Mouse (Mus musculus): ENCODE data around the gene Gm11032.
"Not testable (repeated sequence)": the region's sequence is repeated elsewhere in the genome, so short reads cannot be mapped to it uniquely, and the experiment has no call there.

Gm11032 gene

DNA sequence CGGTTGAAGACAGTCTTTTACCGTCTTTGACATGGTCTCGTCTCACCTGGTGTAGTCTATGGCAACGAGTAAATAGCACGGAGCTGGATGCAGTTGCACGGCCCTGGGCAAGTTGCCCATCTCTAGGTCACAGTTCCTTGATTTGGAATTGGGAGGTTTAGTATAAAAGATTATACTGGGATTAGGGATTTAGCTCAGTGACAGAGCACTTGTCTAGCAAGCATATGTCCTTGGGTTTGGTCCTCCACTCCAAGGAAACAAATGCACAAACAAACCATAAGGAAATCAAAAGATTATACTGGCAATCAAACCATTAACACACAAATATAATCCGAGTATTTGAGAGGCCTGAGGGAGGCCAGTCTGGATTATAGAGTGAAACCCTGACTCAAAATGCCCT is 7.8 kb downstream of the Gm11032 start:
- DNase-seq: no peak

DNA sequence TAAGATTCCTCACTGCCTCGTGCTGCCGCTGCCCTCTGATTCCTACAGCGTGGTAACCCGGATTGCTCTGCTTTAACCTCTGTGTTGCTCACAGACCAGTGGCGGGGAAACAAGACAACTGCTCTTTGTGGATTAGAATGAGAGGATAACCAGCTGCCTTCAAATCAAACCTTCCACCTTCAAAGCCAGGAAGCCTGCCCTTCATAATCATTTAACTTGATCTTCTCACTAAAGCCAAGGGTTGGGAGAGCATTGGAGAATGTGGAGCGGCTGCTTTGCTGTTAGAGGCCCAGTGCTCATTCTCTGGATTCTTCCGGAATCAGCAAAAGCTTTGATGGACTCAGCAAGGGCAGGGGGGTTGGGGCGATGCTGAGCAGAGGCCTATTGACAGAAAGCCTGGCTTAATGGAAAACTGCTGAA is 10.0 kb downstream of the Gm11032 start:
- no peak for DNase-seq

DNA sequence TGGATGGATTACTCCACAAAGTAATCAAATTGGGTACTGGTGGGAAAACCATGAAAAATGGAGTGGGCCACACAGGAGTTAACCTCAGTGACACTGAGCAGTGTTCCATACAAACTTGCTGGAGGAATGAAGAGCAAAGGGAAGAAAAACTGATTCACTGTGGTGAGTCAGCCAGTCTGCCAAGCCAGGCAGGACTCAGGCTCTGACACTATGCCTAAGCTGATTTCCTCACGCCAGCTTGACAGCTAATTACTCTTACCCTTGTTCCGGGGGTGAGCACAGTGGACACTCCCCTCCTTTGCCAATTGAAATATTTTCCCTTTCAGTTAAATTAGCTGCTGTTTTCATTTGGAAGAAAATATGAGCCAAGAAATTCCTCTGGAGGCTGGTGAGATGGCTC is 13.6 kb downstream of the Gm11032 start:
- DNase-seq: no peak

DNA sequence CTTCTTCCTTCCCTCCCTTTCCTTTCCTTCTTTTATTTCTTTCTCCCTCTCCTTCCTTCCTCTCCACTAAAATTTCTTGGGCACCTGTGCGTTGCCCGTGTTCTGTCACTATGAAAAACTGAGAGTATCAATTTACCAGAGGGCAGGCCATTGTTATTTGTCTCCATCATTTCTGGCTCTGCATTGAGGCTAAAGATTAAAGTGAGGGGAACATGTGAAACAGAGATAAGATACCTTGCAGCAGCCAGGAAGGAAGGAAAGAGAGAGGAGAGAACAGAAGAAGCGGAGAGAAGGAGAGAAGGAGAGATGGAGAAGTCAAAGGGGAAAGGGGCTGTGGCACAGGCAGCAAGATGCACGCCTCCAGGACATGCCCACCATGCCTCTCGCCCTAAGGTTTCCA is 14.5 kb downstream of the Gm11032 start:
- no peak for DNase-seq

DNA sequence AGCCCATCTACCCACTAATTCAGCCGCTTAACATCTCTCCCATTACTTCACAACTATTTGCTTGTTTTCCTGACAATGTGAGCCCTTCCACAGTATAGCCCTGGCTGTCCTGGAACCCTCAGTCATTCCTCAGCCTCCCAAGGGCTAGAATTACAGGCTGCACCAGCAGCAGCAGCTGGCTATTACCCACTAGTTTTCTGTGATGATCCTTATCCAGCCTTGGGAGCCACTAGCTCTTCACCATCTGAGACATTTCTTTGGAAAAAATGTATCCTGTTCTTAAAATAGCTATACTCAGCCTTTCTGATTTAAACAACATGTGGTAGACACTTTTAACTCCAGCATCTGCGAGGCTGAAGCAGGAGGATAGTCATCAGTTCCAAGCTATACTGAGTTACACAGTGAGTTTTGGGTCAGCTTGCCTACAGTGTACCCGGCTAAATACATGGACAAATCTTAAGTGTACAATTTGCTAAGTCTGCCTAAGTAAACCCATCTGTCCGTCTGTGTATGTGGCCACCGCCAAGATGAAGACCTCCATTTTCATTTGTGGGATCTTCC is 17.0 kb downstream of the Gm11032 start:
- DNase-seq: no peak

DNA sequence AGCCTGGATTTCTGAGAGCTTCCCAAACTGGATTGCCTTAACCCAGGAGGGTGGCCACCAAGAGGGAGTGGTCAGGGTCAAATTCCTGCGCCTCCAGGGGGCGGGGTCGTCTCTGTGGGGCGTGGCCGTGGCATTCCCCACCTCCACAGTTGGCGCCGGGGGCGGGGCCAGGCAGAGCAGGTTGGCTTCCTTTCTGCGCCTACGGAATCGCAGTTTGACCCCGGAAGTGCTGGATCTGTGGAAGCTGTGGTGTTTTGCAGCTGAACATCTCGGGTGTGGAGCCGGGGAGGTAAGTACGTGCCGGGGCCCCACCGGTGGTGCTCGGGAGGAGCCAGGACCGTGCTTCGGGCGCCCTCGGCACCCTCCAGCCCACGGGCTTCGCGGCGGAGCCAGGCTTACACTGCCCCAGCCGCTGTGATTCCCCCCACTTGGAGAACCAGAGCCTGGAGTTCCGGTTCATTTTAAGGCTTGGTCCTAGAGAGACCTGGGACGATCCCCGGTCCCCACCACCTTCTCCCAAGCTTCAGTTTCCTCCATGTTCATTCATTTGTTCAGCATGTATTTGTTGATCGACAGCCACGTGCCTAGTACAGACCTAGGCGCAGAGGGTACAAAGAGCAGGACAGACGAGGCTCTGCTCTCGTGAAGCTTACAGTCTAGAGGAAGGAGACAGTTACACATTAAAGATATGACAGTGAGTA is 17.8 kb downstream of the Gm11032 start, which contains the start of gene Ascc2:
Gene Ascc2, plus strand, starts transcription at position 214 of the 701 bp plus-strand sequence.
- DNase-seq: peak; percentile 82 to 92

DNA sequence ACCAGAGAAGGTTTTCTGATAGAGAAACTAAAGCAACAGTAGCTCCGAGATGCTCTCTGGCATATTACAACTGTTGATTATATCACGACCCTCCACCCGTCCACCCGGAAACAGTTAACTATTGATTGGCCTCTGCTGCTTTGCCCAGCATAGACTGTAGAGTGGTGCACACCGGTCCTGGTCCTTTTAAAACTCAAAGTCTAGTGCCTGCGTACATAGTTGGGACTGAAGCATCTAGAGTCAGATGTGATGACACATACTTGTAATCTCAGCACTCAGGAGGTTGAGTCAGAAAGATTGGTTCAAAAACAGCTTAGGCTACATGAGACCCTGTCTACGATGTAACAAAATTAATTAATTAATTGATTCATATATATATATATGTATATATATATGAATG is 18.4 kb downstream of the Gm11032 start:
- DNase-seq: no peak

DNA sequence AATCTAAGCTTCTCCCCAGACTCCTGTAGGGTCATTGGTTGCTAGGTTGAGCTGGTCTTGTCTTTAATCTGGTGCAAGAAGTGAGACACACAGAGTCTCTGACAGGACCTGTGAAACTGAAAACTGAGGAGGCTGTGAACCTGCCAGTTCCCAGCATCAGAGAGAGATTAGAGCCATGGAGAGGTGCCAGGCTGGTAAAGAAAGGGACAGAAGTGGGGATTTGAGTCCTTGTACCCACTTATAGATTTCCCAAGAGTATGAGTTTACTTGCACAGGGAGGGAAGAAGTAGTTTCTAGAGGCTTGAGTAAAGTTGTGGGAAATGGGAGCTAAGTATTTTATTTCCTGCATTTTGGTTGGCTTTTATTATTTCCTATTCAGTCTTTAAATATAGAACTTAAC is 21.3 kb downstream of the Gm11032 start:
- DNase-seq: no peak

DNA sequence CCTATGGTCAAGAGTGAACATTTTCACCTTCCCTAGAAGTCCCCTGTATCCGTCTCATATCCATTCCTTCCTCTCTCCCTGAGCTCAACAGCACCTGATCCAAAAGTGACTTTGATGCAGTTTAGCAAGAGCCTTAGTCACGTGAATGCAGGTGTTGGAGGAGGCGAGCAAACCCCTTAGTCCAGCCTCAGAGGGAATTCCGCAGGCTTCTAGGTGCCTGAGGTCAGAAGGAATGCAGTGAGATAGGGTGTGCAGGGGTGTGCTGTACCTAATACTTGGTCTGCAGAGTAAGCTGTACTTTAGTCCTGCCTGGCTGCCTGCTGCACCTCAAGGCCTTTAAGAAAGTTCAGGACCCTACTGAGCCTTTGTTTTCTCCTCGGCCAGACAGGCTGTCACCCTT is 23.9 kb downstream of the Gm11032 start:
- no peak for DNase-seq

DNA sequence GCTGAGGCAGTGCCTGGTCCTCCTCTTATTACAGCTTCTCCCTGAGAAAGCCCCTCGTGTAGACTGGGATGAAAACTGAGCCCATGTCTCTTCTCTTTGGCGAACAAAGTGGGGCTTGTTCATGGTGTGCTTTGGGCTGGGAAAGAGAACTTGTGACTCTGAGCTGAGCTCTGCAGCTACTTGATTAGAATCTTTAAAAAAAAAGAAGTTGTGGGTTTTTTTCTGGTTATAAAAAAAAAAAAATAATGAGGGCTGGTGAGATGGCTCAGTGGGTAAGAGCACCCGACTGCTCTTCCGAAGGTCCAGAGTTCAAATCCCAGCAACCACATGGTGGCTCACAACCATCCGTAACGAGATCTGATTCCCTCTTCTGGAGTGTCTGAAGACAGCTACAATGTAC is 25.3 kb downstream of the Gm11032 start:
- not testable (repeated sequence) for DNase-seq

DNA sequence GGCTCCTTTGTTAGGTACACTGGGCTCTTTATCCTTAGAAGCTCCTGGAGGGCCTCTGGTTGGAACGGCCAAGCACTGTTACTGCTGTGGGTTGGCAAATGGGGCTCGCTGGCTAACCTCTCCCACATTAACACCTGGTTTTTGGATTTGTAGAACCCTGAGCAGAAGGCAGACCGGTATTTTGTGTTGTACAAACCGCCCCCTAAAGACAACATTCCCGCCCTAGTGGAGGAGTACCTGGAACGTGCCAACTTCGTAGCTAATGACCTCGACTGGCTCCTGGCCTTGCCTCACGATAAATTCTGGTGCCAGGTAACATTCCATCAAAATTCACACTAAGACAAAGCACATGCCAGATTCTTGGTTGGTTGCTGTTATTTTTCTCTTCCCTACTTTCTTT is 26.5 kb downstream of the Gm11032 start:
- no peak for DNase-seq

DNA sequence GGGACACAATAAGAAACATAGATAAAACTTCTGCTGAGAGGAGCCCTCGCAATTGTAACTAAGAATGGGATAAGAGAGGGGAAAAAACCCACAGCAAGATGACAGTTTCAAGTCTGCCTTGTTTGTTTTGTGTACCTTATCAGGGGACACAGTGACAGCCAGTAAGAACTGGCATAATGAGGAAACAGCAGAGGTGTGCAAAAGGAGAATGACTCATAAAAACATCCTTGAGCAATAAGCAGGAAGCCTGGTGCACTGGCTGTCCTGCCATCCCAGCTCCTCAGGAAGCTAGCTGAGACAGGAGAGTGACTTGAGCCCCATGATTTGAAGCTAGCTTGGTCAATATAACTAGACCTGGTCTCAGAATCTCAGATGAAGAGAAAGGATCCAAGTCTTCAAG is 40.0 kb downstream of the Gm11032 start:
- DNase-seq: no peak

DNA sequence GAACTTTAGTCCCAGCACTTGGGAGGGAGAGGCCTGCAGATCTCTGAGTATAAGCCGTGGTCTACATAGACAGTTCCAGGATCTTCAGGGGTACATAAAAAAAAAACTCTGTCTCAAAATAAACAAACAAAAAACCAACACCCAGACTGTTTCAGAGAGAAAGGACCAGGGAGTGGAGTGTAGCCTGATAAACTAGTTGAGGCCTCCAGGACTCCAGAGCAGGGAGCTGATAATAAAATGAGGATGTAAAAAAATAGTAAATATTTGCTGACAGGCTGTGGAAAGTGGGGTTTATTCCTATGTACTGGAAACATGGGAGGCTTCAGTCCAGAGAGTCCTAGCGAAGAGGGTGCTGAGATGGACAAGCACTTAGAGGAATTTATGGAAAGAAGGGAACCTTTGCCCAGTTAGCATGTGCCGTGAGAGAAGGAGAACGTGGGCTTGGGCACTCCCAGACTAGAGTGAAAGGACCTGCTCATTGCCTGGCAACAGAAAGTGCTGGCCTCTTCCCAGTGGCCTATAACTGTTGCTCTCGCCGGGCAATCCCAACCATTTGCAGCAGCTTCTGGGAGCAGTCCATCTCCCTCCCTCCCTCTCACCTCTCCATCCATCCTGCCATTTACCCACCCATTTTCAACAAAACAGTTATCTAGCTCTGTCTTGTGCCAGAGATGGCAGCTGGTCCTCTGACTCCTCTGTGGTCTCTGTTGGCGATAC is 40.6 kb downstream of the Gm11032 start:
- DNase-seq: peak in 1 of 2 experiments; percentile 20

DNA sequence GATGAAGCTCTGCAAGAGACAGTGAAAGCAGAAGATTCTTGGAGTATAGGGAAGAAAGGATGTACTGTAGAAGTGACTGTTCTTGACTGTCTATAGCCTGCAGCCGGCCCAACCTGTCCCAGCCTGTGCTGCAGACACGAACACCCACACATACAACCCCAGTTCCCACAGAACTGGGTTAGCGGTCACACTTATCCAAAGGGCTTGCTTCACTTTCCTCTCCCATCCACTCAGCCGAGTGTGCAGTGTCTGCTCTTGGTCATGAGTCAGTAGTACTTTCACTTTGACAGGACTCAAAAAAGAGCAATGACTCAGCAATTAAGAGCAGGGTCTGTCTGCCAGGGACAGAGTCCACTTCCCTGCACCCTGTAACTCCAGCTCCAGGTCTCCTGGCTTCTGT is 41.5 kb downstream of the Gm11032 start:
- no peak for DNase-seq

DNA sequence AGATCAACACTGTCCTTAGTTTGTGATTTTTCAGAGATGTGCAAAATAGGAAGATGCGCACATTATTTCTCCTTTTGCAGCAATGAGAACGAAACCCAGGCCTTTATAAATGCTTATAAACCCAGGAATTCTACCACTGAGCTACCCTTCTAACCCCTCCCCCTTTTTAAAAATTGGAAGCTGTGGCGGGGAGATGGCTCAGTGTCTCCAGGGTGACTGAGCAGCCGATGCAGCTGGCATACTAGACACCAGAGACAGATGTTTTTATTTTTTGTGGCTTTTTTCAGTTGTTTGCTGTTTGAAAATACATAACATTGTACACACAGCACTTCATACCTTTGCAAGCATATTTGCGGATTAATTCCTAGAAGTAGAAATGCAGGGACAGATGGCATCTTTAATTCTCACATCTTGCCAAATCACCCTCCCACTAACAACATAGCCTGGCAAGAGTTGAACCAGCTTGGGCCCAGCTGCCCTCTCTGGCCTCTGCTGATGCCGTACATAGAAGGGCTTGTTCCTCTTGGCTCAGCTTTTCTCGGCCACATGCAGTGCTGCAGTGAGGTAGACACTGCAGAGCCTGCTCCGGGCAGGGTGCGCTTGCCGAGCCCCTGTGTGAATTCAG is 42.1 kb downstream of the Gm11032 start:
- DNase-seq: peak; percentile 66 to 77

DNA sequence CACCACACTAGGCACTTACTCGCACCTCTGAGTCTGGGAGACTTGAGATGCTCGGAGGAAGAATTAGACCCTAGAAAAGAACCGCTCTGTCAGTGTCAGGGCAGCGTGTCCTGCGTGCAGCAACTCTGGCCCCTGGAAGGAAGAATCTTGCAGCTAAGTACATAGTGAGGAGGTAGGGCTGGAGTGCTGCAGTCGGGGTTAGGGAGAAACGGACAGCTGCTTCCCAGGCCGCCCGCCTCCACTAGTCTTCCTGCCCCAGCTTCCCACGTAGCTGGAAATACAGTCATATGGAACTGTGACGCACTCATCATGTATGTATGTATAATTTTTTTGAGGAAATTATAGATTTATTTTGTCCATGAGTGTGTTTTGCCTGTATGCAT is 42.6 kb downstream of the Gm11032 start:
- no peak for DNase-seq

Data from cerebellum, postnatal 25 days (tissue).